Mouse (Mus musculus) adrenal gland, adult 2 months (tissue): ENCODE measurements around the gene Gadd45g. TPM values are rescaled to one million over a fixed set of nuclear protein-coding genes. Genes with fewer than 3 reads are reported as not detected.
"Not testable (repeated sequence)": the region's sequence is repeated elsewhere in the genome, so short reads cannot be mapped to it uniquely, and the experiment has no call there.

ENCODE experiments used
- DNase-seq: peaks from one replicate; pipeline ENCODE4 v3.0.0; 2021
- polyA plus RNA-seq: library from polyadenylated mRNA; depleted of rRNA; stranded (reverse); fragments of >200 nt; gene quantifications from 2 replicates; pipeline ENCODE4 v1.2.3, GENCODE M21; 2012
- total RNA-seq, 2 experiments: library from RNA; stranded (reverse); gene quantifications; 2 replicates each; pipeline ENCODE4 v1.2.3; 2021

Gadd45g gene
- total and polyA plus RNA-seq, 3 experiments: 20.8 to 57.6 (median 41.0) TPM

DNA sequence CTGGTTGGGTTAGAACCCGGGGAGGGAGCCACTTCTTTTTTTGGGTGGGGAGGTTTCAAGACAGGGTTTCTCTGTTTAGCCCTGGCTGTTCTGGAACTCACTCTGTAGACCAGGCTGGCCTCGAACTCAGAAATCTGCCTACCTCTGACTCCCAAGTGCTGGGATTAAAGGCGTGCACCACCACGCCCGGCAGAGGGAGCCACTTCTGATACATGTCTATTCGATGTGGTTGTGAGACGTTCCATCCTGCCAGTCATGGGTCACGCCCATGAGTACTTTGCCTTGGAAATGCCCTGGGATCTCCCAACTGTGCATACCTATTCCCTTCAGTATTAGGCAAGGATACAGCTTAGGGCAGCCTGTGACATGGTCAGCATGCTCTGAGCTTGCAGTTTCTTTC is 12.5 kb upstream of the Gadd45g start:
- not testable (repeated sequence) for DNase-seq

GRCm38 (mm10) chr13:51834520-51834919 is 12.0 kb upstream of the Gadd45g start:
- DNase-seq: no peak

- not testable (repeated sequence) for DNase-seq
Observed at GRCm38 (mm10) chr13:51835208-51835607, 11.3 kb upstream of the Gadd45g start.

DNA sequence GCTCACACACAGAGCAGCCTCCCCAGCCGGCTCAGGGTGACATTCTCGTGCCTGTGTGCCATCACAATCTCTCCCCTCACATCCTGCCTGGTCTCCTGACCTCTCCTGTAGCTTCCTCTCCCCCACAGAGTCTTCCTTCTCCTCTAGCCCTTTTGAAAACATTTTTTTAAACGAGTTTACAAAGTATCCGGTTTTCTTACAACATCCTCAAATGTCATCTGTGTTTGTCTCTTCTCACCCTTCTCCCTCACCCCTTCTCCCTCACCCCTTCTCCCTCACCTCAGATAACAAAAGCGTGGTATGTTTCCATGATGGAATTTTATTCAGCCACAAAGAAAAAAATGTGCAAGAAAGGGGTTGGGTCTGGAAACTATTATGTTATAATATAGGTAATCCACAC is 9.1 kb upstream of the Gadd45g start:
- DNase-seq: no peak

DNA sequence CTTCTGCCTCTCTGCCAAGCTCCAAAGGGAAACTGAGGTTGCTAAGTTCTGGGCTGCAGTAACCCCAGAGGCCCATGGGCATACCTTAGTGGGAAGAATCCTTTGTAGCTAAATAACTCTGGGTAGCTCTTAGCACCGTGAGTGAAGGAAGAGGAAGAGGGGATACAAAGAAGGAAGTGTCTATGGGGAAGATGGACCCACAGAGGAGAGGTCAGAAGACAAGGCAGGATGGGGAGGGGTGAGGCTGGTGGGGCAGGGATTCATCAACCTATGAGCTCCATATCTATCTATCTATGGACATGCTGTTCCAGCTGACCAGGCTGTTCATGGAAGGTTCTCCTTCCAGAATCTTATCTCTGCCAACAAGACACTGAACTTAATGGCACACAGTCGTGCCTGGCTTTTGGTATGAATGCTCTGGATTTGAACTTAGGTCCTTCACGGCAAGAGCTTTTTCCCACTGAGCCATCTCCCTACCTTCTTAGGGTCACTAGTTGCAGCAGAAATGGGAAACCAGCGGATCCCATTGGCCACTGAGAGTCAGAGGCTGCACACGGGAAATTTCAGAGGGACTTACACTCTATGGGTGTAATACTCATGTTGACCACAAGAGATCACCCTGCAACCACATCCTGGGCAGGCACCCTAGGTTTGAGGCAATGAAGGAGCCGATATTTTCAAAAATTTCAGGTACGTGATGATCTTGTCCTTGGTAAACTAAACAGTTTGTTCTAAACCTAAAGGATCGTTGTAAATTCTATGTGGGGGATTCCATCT is 7.0 kb upstream of the Gadd45g start:
- DNase-seq: peak; percentile 34

- no peak for DNase-seq
Observed at GRCm38 (mm10) chr13:51840702-51841101, 5.8 kb upstream of the Gadd45g start.

- DNase-seq: no peak
Observed at GRCm38 (mm10) chr13:51841541-51842115, 4.8 kb upstream of the Gadd45g start.

- no peak for DNase-seq
Observed at GRCm38 (mm10) chr13:51842191-51842590, 4.3 kb upstream of the Gadd45g start.

- DNase-seq: no peak
Observed at GRCm38 (mm10) chr13:51842773-51843172, 3.7 kb upstream of the Gadd45g start.

- no peak for DNase-seq
Observed at GRCm38 (mm10) chr13:51843298-51843697, 3.2 kb upstream of the Gadd45g start.

- DNase-seq: no peak
Observed at GRCm38 (mm10) chr13:51844118-51844517, 2.4 kb upstream of the Gadd45g start.

DNA sequence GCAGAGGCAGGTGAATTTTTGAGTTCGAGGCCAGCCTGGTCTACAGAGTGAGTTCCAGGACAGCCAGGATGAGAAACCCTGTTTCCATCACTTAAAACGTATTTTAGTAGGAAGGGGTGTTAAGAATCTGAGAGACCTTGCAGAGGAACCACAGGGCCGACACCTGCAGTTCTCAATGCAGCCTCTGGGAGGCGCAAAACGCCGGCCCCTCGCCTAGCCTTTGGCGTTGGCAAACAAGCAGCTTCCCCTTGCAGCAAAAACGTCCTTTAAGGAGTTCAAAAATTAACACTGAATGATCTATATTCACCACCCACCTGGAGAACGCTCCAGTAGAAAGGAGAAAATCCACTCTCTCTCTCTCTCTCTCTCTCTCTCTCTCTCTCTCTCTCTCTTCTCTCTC is 1.8 kb upstream of the Gadd45g start:
- peak; percentile 77 for DNase-seq

GRCm38 (mm10) chr13:51845072-51845471 is 1.4 kb upstream of the Gadd45g start:
- DNase-seq: peak; percentile 33

- peak; percentile 90 for DNase-seq
Observed at GRCm38 (mm10) chr13:51845591-51846191, 787 bp upstream of the Gadd45g start.

- DNase-seq: peak; percentile 86
Observed at GRCm38 (mm10) chr13:51846868-51847793, 653 bp downstream of the Gadd45g start.

DNA sequence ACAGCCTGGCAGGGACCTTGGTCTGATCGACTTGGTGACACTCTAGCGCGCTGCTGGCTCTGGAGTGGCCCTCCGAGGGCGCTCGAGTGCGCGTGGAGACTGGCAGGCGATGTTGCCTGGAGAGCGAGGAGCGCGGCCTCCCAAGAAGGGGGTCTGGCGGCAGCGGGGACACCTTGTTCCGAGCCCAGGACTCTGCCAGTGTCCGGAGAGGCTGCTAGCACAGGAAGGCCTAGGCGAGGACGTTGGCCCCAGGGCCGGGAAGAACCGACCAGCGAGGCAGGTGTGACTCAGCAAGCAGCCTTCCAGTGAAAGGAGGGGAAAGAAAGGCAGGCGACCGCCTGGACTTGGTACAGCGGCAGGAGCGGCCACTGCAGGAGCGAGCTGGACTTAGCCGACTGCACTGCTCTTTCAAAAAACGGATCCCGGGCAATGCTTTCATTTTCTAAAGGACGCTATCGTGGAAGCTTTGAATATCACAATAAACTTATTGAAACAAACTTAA is 1.6 kb downstream of the Gadd45g start:
- peak; percentile 89 for DNase-seq

DNA sequence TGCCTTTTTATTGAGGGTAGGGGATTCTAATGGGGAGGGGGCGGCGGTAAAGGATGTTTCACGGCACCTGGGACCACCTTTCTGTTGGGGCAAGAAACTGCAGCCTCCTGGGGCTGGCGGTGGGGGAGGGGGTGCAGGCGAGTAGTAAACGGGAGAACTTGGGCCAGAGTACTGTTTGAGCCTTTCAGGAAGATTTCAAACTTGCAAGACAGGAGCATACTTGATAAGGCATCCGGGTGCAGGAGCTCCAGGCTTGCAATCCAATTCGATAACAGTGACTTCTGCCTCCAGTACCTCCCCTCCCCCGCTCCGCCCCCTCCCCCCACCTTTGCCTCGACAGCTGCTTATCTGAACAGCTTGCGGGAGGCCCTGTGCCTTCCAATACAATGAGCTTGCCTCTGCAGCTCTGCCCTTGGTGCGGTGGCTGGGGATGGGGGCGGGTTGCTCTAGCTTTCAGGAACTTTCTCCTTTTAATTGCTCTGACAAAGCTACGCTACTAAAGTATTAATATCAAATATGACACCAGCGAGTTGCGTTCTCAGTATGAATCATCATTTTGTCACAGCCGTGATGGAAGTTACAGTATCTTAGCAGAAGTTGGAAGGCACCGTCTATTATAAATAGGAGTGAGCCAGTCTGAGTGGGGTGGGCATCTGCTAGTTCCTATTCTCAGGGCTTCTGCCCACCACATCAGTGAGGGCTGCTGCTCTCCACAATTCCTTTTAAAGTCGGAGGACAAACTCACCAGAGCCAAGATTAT is 2.2 kb downstream of the Gadd45g start:
- DNase-seq: peak; percentile 74

DNA sequence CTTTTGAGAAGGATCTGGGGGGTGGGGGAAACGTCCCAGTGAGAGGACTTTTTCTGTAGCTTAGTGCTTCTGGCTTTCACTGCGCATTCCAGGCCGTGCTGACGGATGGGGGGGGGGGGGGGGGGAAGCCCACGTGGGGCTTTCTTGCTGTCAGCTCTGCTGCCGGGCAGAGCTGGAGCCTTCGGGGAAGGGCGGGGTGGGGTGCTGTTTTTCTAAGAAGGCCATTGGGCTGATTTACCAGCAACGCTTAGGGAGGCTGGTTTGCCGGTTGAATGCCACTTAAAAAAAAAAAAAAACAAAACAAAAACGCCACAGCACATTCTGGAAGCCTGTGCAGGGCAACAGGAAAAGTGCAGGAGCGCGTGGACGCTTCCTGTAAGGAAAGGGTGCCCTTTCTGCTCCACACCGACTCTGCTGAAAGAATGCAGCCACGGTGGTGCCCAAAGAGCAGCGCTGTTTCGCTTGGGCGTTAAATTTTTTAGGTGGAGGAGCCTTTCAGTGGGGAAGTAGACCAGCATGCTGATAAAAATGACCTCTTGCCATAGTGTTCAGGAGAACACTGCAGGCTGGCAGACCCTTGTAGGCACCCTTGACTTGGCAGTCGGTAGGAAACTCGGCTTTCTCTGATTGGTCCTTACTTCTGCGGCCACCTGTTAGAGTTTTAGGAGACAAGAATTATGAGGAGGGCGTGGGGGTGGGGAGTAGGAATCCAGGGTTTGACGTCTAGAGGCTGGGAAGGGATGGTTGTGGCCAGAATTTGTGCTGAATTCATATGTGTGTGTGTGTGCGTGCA is 3.0 kb downstream of the Gadd45g start:
- peak; percentile 73 for DNase-seq

DNA sequence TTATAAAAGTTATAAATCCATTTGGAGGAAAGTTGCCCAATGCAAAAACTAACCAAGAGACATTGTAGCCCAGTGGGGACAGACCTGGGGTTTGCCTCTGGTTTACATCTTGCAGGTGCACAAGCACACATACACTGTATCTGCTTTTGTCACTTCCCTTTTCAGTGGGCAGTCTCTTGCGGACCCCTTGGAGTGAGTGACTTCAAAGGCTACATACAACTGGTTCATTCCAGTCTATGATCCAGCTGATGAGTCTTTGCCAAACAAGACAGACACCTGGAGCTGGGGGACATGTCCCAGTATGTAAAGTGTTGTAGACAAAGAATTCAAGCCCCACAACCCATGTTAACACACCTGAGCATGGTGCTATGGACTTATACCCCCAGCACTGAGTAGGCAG is 4.1 kb downstream of the Gadd45g start:
- no peak for DNase-seq

- peak; percentile 47 for DNase-seq
Observed at GRCm38 (mm10) chr13:51852560-51853190, 6.2 kb downstream of the Gadd45g start.
